Mouse (Mus musculus) neural tube, embryonic 10.5 days (tissue): ENCODE data around the gene Cox4i1.

Experiments used
- DNase-seq: peaks from one replicate; pipeline ENCODE4 v3.0.0-alpha.2; 2017; ENCODE audit warnings: low spot score; ENCODE audit errors: extremely low spot score

Gene Cox4i1

GRCm38 (mm10) chr8:120657415-120657814 lies 10.6 kb upstream of the Cox4i1 start:
- DNase-seq, result no peak

GRCm38 (mm10) chr8:120664566-120664965 lies 3.5 kb upstream of the Cox4i1 start:
- no peak for DNase-seq

GRCm38 (mm10) chr8:120665726-120666455 lies 2.1 kb upstream of the Cox4i1 start:
- no peak for DNase-seq

GRCm38 (mm10) chr8:120666807-120667470 lies 1.1 kb upstream of the Cox4i1 start:
- no peak for DNase-seq

- no peak for DNase-seq
Measured at GRCm38 (mm10) chr8:120668374-120668905, 418 bp downstream of the Cox4i1 start, which contains the start of gene Emc8. TSS of gene Emc8 (minus strand) at chr8:120668573.

- no peak for DNase-seq
Measured at GRCm38 (mm10) chr8:120671775-120672174, 3.8 kb downstream of the Cox4i1 start.

GRCm38 (mm10) chr8:120672626-120673229 lies 4.7 kb downstream of the Cox4i1 start:
- DNase-seq, result no peak

GRCm38 (mm10) chr8:120673298-120673697 lies 5.3 kb downstream of the Cox4i1 start:
- DNase-seq, result no peak

- no peak for DNase-seq
Measured at GRCm38 (mm10) chr8:120675718-120676117, 7.7 kb downstream of the Cox4i1 start.

GRCm38 (mm10) chr8:120678447-120678846 lies 10.4 kb downstream of the Cox4i1 start:
- DNase-seq, result peak; percentile 90

- no peak for DNase-seq
Measured at GRCm38 (mm10) chr8:120679629-120680387, 11.8 kb downstream of the Cox4i1 start.

- peak; percentile 35 for DNase-seq
Measured at GRCm38 (mm10) chr8:120680405-120680804, 12.4 kb downstream of the Cox4i1 start.

- no peak for DNase-seq
Measured at GRCm38 (mm10) chr8:120681113-120681512, 13.1 kb downstream of the Cox4i1 start.

- DNase-seq, result peak; percentile 64
Measured at GRCm38 (mm10) chr8:120683602-120684001, 15.6 kb downstream of the Cox4i1 start.

GRCm38 (mm10) chr8:120684082-120684481 lies 16.1 kb downstream of the Cox4i1 start:
- no peak for DNase-seq

GRCm38 (mm10) chr8:120685097-120685496 lies 17.1 kb downstream of the Cox4i1 start:
- DNase-seq, result no peak

- DNase-seq, result no peak
Measured at GRCm38 (mm10) chr8:120685591-120685990, 17.6 kb downstream of the Cox4i1 start.

- DNase-seq, result no peak
Measured at GRCm38 (mm10) chr8:120686051-120686450, 18.0 kb downstream of the Cox4i1 start.

- no peak for DNase-seq
Measured at GRCm38 (mm10) chr8:120686576-120686975, 18.6 kb downstream of the Cox4i1 start.

GRCm38 (mm10) chr8:120687786-120688185 lies 19.8 kb downstream of the Cox4i1 start:
- no peak for DNase-seq

GRCm38 (mm10) chr8:120688511-120688910 lies 20.5 kb downstream of the Cox4i1 start:
- DNase-seq, result no peak
